ENCODE assay signal across 8 mouse cellular contexts in genomic region chr5:144769067-144769482, GRCm38 (mm10). TPM values are rescaled to one million over a fixed set of nuclear protein-coding genes. Genes with fewer than 3 reads are reported as not detected.
DNase-seq lines count a peak whose midpoint lies in the region; ATAC-seq lines count a peak whose summit lies in the region.

No protein-coding gene starts in this region.

- H3K4me3 ChIP-seq in heart, embryonic 16.5 days (ENCODE audit: low read length) = peak overlapping the region; percentile 92
- H3K4me3 ChIP-seq in forebrain, embryonic 12.5 days (replicated peaks) = peak overlapping the region; percentile 88
- peak overlapping the region; percentile 80 for H3K4me3 ChIP-seq in macrophage (ENCODE audit: inconsistent target)

- ATAC-seq in heart, embryonic 16.5 days (replicated peaks; ENCODE audit: extremely low read depth, insufficient read depth, low FRiP score) = no peak
- ATAC-seq in forebrain, embryonic 12.5 days (ENCODE audit: low FRiP score) = peak; percentile 1; the same call in 1 of the 2 replicates

- 11% methylated on average over 8 of the region's 8 CpGs for WGBS in heart, embryonic 16.5 days
- WGBS in forebrain, embryonic 12.5 days = 30% methylated on average over 8 of the region's 8 CpGs
- WGBS in macrophage (ENCODE audit: missing documents) = 18% methylated on average over 8 of the region's 8 CpGs

- no peak for DNase-seq in heart, adult 11 months
- peak; percentile 45 for DNase-seq in Muller cell, postnatal 12 days (ENCODE audit: inconsistent ontology term)
- no peak for DNase-seq in layer of hippocampus, postnatal 25 days (ENCODE audit: extremely low spot score in 1 of 2, low spot score in 1 of 2)
- DNase-seq in cerebellum, postnatal 36 days = no peak
- no peak for DNase-seq in kidney, adult 8-10 months

- no peaks in the 10 kb centered on the region for H3K27me3 ChIP-seq in heart, embryonic 16.5 days (ENCODE audit: control insufficient read depth, insufficient read depth, low read length)
- no peaks in the 10 kb centered on the region for H3K27me3 ChIP-seq in forebrain, embryonic 12.5 days

- peaks cover 13% of the 10 kb centered on the region for H3K4me1 ChIP-seq in heart, embryonic 16.5 days (ENCODE audit: control insufficient read depth, insufficient read depth, low read length)
- H3K4me1 ChIP-seq in forebrain, embryonic 12.5 days = peaks cover 13% of the 10 kb centered on the region

- peak overlapping the region; percentile 97 for H3K27ac ChIP-seq in heart, embryonic 16.5 days (ENCODE audit: low read length)
- peak overlapping the region; percentile 96 for H3K27ac ChIP-seq in forebrain, embryonic 12.5 days
- H3K27ac ChIP-seq in macrophage = peak overlapping the region; percentile 55

- H3K4me2 ChIP-seq in heart, embryonic 16.5 days (ENCODE audit: low read depth, low read length) = peak overlapping the region; percentile 69
- peak overlapping the region; percentile 76 for H3K4me2 ChIP-seq in forebrain, embryonic 12.5 days

- no peaks in the 10 kb centered on the region for H3K9me3 ChIP-seq in heart, embryonic 16.5 days (replicated peaks; ENCODE audit: control insufficient read depth, low read length)
- H3K9me3 ChIP-seq in forebrain, embryonic 12.5 days = no peaks in the 10 kb centered on the region

- peak overlapping the region; percentile 96 for H3K9ac ChIP-seq in heart, embryonic 16.5 days (ENCODE audit: low read length)
- H3K9ac ChIP-seq in forebrain, embryonic 12.5 days = peak overlapping the region; percentile 89

- peaks cover 13% of the 10 kb centered on the region; the same call in 1 of the 2 replicates for H3K36me3 ChIP-seq in heart, embryonic 16.5 days (ENCODE audit: control insufficient read depth, insufficient read depth)
- peaks cover 29% of the 10 kb centered on the region for H3K36me3 ChIP-seq in forebrain, embryonic 12.5 days (replicated peaks)
- H3K36me3 ChIP-seq in macrophage (ENCODE audit: inconsistent target) = peaks cover 5% of the 10 kb centered on the region; the same call in 1 of the 2 replicates

- H3K79me2 ChIP-seq in macrophage (ENCODE audit: inconsistent target) = peaks cover 44% of the 10 kb centered on the region

RNA-seq across cellular contexts. Expression of gene Trrap, which starts 1.5 kb away (rescaled TPM):
- 43.8 and 47.2 TPM in 2 replicates for polyA plus RNA-seq in heart, embryonic 16.5 days (2015; fragmentation: Nextera tagmentation; extraction: Ambion mirVana)
- polyA plus RNA-seq in forebrain, embryonic 12.5 days (2016; fragmentation: Nextera tagmentation; extraction: Ambion mirVana) = 100 and 107 TPM in 2 replicates
- 100 to 1,000 TPM; 124 to 522 (median 316) TPM for total RNA-seq in macrophage (2018; cell fraction: chromatin; rRNA removed)
- total RNA-seq in macrophage (2018; cell fraction: cytosol; rRNA removed) = 10 to 100 TPM; 29.4 to 68.5 (median 53.9) TPM
- total RNA-seq in macrophage (2018; cell fraction: nucleus; rRNA removed) = 100 to 1,000 TPM in 23 of 26 experiments, 10 to 100 TPM in 3; 88.3 to 235 (median 172) TPM
- 29.3 to 43.3 TPM (median 34.3 TPM) in 3 replicates for polyA plus RNA-seq in macrophage (2018)
- total RNA-seq in layer of hippocampus, postnatal 25 days (2021) = 100 to 1,000 TPM; 144 to 190 TPM

RNA-seq across cellular contexts. Expression of gene Tmem130, which starts 7.5 kb away (rescaled TPM):
- polyA plus RNA-seq in heart, embryonic 16.5 days (2015; fragmentation: Nextera tagmentation; extraction: Ambion mirVana) = 0.89 and 0.97 TPM in 2 replicates
- polyA plus RNA-seq in forebrain, embryonic 12.5 days (2016; fragmentation: Nextera tagmentation; extraction: Ambion mirVana) = 48.1 and 56.0 TPM in 2 replicates
- total RNA-seq in macrophage (2018; cell fraction: chromatin; rRNA removed) = not detected
- total RNA-seq in macrophage (2018; cell fraction: cytosol; rRNA removed) = not detected
- total RNA-seq in macrophage (2018; cell fraction: nucleus; rRNA removed) = not detected
- not detected in 3 replicates for polyA plus RNA-seq in macrophage (2018)
- 100 to 1,000 TPM; 121 to 140 TPM for total RNA-seq in layer of hippocampus, postnatal 25 days (2021)

Comparison
In these comparisons a context has a peak if more than half of its experiments do, and no peak if none do; other contexts are left out.
1. RNA of gene Tmem130, which starts 7.5 kb away (polyA plus RNA-seq): 48.1 to 56.0 TPM in forebrain, embryonic 12.5 days; 0.89 to 0.97 TPM in heart, embryonic 16.5 days and not detected in macrophage; every median in the first group is over 10 times any median in the second.
2. Peak in every context shown above with its lines, with median percentiles within 50 percentile points of each other: H3K27ac ChIP-seq and H3K4me3 ChIP-seq.